Mouse (Mus musculus): ENCODE measurements around the gene Kcne2.

- TF ChIP-seq CHD2 (IDR thresholded peaks at IDR 0.05; ENCODE audit: low read depth, low read length) (no peak), HCFC1 (IDR thresholded peaks at IDR 0.05; ENCODE audit: borderline replicate concordance, insufficient read depth, low read length) (no peak), ZNF384 (IDR thresholded peaks at IDR 0.05; ENCODE audit: low read depth, low read length) (no peak)
Measured at GRCm38 (mm10) chr16:92305519-92305918, 13.3 kb downstream of the Kcne2 start.
